ENCODE assay signal across 15 mouse cellular contexts in genomic region chr6:142947029-142947428, GRCm38 (mm10).
"Had no signal": no experiment of that assay in that cellular context is flagged by ENCODE, and none has a peak within 500 bp of the region (broad histone marks: within the 10 kb centered on the region; RNA-seq: fewer than 3 reads in every experiment).

No protein-coding gene starts in this region.

- H3K4me2 ChIP-seq: limb, embryonic 13.5 days; liver, embryonic 15.5 days; midbrain, embryonic 13.5 days; neural tube, embryonic 15.5 days had no signal

- H3K9me3 ChIP-seq: limb, embryonic 13.5 days; liver, embryonic 15.5 days; midbrain, embryonic 13.5 days; neural tube, embryonic 15.5 days had no signal

- H3K27ac ChIP-seq: limb, embryonic 13.5 days; liver, embryonic 15.5 days; midbrain, embryonic 13.5 days; neural tube, embryonic 15.5 days had no signal

- H3K27me3 ChIP-seq: limb, embryonic 13.5 days; liver, embryonic 15.5 days; midbrain, embryonic 13.5 days; neural tube, embryonic 15.5 days had no signal

- H3K4me3 ChIP-seq: limb, embryonic 13.5 days; liver, embryonic 15.5 days; midbrain, embryonic 13.5 days; neural tube, embryonic 15.5 days had no signal

- H3K36me3 ChIP-seq: limb, embryonic 13.5 days; liver, embryonic 15.5 days had no signal

- H3K9ac ChIP-seq: limb, embryonic 13.5 days; liver, embryonic 15.5 days; midbrain, embryonic 13.5 days; neural tube, embryonic 15.5 days had no signal

- ATAC-seq: intestine, embryonic 16.5 days; lung, postnatal 0 days; midbrain, embryonic 13.5 days had no signal

- DNase-seq: kidney, adult 8-10 months; kidney, postnatal 14 days; layer of hippocampus, adult 9-11 months; layer of hippocampus, postnatal 36 days; lung, adult 2 months; lung, postnatal 36 days; right cerebral cortex, adult 18-20 months; right cerebral cortex, postnatal 25 days; thymus, postnatal 14 days had no signal
